Mouse (Mus musculus) heart, adult 2 months (tissue): ENCODE measurements around the gene Fam214a. TPM values are rescaled to one million over a fixed set of nuclear protein-coding genes. Genes with fewer than 3 reads are reported as not detected.

Source experiments
- DNase-seq, 2 experiments: peaks; one replicate each; pipeline ENCODE4 v3.0.0; 2021
- H3K27ac ChIP-seq: fragments of 200-600 bp; 2 replicates; pipeline ENCODE4 v1.8.1; 2022
- H3K27me3 ChIP-seq: fragments of 200-500 bp; 2 replicates; pipeline ENCODE4 v1.6.1; 2012; ENCODE audit warnings: mild to moderate bottlenecking, low read length, inconsistent platforms, mixed read lengths; ENCODE audit not compliant: control insufficient read depth, insufficient read depth
- H3K36me3 ChIP-seq: fragments of 200-500 bp; 2 replicates; pipeline ENCODE4 v1.6.1; 2012; ENCODE audit warnings: low read length, inconsistent platforms; ENCODE audit not compliant: control insufficient read depth, insufficient read depth
- H3K4me1 ChIP-seq: fragments of 200-500 bp; 2 replicates; pipeline ENCODE4 v1.6.1; 2011; ENCODE audit warnings: low read length; ENCODE audit not compliant: control insufficient read depth, insufficient read depth
- H3K4me3 ChIP-seq: fragments of 200-600 bp; 2 replicates; pipeline ENCODE4 v1.8.1; 2022
- H3K79me2 ChIP-seq: fragments of 200-500 bp; replicated peaks from 2 replicates; pipeline ENCODE4 v1.6.1; 2012; ENCODE audit warnings: mild to moderate bottlenecking, inconsistent platforms, low read length, moderate library complexity, mixed read lengths; ENCODE audit not compliant: control insufficient read depth, insufficient read depth
- H3K9ac ChIP-seq: fragments of 200-500 bp; 2 replicates; pipeline ENCODE4 v1.6.1; 2012; ENCODE audit warnings: low read depth, mild to moderate bottlenecking, control low read depth, inconsistent platforms, low read length, mixed read lengths
- CTCF ChIP-seq: fragments of 200-600 bp; IDR thresholded peaks from 2 replicates; pipeline ENCODE4 v1.8.1; 2022; ENCODE audit warnings: antibody characterized with exemption, mild to moderate bottlenecking, moderate library complexity
- EP300 ChIP-seq: fragments of 200-500 bp; IDR thresholded peaks from 2 replicates; pipeline ENCODE4 v1.6.1; 2011; ENCODE audit warnings: low read depth, low read length, control low read depth; ENCODE audit not compliant: insufficient read depth
- POLR2A ChIP-seq: fragments of 200-500 bp; IDR thresholded peaks from 2 replicates; pipeline ENCODE4 v1.6.1; 2011; ENCODE audit warnings: mild to moderate bottlenecking, low read depth, low read length, control low read depth; ENCODE audit not compliant: insufficient read depth
- WGBS: fragments of 180-500 bp; shearing (Covaris S2); methylation state at CpG from one replicate; pipeline ENCODE4 v1.1.7; 2018; 5-methylcytosine and 5-hydroxymethylcytosine counted together
- intact Hi-C: fragments of 180-260 bp; cut with DNase I; formaldehyde crosslinking; loops from one replicate; pipeline ENCODE4 v1.15.1; 2025
- polyA plus RNA-seq: library from polyadenylated mRNA; depleted of rRNA; stranded (reverse); fragments of >200 nt; gene quantifications from 2 replicates; pipeline ENCODE4 v1.2.3, GENCODE M21; 2012
- total RNA-seq, 2 experiments: library from RNA; stranded (reverse); gene quantifications; 2 replicates each; pipeline ENCODE4 v1.2.3; 2021

Gene Fam214a
- total and polyA plus RNA-seq, 3 experiments, result 10.7 to 30.2 (median 20.6) TPM

GRCm38 (mm10) chr9:75001006-75001405 is 48.3 kb downstream of the Fam214a start:
- Histone ChIP-seq H3K4me1 (peaks cover 14% of the 10 kb centered on the region), H3K27ac (peak overlapping the region; percentile 58), H3K27me3 (no peaks in the 10 kb centered on the region), H3K79me2 (no peaks in the 10 kb centered on the region), H3K36me3 (peaks cover 6% of the 10 kb centered on the region; the same call in 1 of the 2 replicates), H3K9ac (no peak overlapping the region), H3K4me3 (no peak overlapping the region)
- DNase-seq, result no peak
- TF ChIP-seq EP300 (no peak), POLR2A (no peak)
- WGBS, result 55% methylated on average over 6 of the region's 6 CpGs
- intact Hi-C loops, result loop anchor here (2.0 to 5.0 kb wide), 2 partner anchors 14 to 94 kb away; no protein-coding TSS in a partner anchor

DNA sequence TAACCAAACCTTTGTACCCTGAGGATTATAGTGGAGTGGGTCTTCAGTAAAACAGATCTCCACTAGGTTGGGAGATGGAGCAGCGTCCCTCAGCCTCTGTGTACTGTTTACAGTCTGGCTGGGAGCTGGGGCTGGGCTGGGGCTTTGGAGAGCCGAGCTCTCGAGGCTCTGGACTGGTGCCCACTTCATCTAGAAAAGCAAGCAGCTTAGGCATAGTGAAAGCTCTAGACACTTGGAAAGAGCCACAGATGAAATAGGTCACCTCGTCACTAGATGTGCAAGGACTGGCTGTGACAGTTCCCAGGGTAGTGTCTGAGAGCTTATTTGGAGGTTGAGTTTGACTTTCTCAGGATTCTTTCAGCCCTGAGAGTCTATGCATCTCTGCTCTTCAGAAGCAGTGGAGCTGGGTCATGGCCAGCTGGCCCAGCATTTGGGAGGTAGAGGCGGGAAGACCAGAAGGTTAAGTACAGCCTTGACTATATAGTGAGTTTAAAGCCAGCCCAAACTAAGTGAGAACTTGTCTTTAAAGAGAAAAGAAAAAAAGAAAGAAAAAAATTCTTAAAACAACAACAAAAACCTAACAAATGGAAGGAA is 49.0 kb downstream of the Fam214a start:
- Histone ChIP-seq H3K4me3 (no peak overlapping the region), H3K27me3 (no peaks in the 10 kb centered on the region), H3K4me1 (peaks cover 14% of the 10 kb centered on the region), H3K79me2 (no peaks in the 10 kb centered on the region), H3K36me3 (peaks cover 6% of the 10 kb centered on the region; the same call in 1 of the 2 replicates), H3K27ac (peak overlapping the region; percentile 58), H3K9ac (no peak overlapping the region)
- intact Hi-C loops, result loop anchor here (2.0 to 5.0 kb wide), 2 partner anchors 15 to 94 kb away; no protein-coding TSS in a partner anchor
- TF ChIP-seq POLR2A (no peak), EP300 (0 out of 2 replicates have a peak, but pooled peaks have one; percentile 24)
- DNase-seq, result peak; percentile 56 to 73
- 35% methylated on average over 5 of the region's 5 CpGs for WGBS

- 45% methylated on average over 3 of the region's 3 CpGs for WGBS
- H3K79me2 ChIP-seq, result no peaks in the 10 kb centered on the region
- TF ChIP-seq EP300, result no peak
- no peak for TF ChIP-seq POLR2A
- no peak for TF ChIP-seq CTCF
- no peak for DNase-seq
- H3K27me3 ChIP-seq, result no peaks in the 10 kb centered on the region
- H3K27ac ChIP-seq, result peak overlapping the region; percentile 58
- H3K36me3 ChIP-seq, result peaks cover 6% of the 10 kb centered on the region; the same call in 1 of the 2 replicates
- H3K4me1 ChIP-seq, result peaks cover 14% of the 10 kb centered on the region
- intact Hi-C loops, result loop anchor here (5.0 kb wide), 1 partner anchor 95 kb away; no protein-coding TSS in a partner anchor
- H3K4me3 ChIP-seq, result no peak overlapping the region
- no peak overlapping the region for H3K9ac ChIP-seq
Measured at GRCm38 (mm10) chr9:75002262-75002661, 49.6 kb downstream of the Fam214a start.

- H3K27me3 ChIP-seq, result no peaks in the 10 kb centered on the region
- H3K4me1 ChIP-seq, result peaks cover 14% of the 10 kb centered on the region
- H3K27ac ChIP-seq, result peak overlapping the region; percentile 31
- no peaks in the 10 kb centered on the region for H3K79me2 ChIP-seq
- H3K9ac ChIP-seq, result no peak overlapping the region
- no peak for TF ChIP-seq POLR2A
- no peak for TF ChIP-seq CTCF
- TF ChIP-seq EP300, result no peak
- H3K36me3 ChIP-seq, result no peaks in the 10 kb centered on the region
- no peak overlapping the region for H3K4me3 ChIP-seq
- intact Hi-C loops, result loop anchor here (2.0 to 5.0 kb wide), 2 partner anchors 51 to 97 kb away; partner anchors contain the start of gene Fam214a
- 57% methylated on average over 10 of the region's 10 CpGs for WGBS
- no peak for DNase-seq
Measured at GRCm38 (mm10) chr9:75004203-75004602, 51.5 kb downstream of the Fam214a start.

DNA sequence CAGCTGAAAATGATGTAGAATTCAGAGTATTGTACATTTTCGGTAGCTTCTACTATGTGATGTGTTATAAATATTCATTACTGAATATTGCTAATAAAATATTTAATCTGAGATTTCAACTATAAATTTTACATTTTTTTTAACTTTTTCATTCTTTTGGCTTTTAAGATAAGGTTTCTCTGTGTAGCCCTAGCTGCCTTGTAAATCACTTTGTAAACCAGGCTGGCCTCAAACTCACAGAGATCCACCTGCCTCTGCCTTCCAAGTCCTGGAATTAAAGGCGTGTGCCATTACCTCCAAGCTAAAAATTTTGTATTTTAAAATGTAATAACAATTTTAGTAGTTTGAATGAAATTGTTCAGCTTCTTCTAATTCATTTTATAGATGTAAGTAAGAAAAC is 63.9 kb downstream of the Fam214a start:
- no peaks in the 10 kb centered on the region for H3K27me3 ChIP-seq
- no peak for TF ChIP-seq POLR2A
- no peak for TF ChIP-seq CTCF
- no peak overlapping the region for H3K4me3 ChIP-seq
- DNase-seq, result no peak
- no peaks in the 10 kb centered on the region for H3K79me2 ChIP-seq
- no peaks in the 10 kb centered on the region for H3K4me1 ChIP-seq
- intact Hi-C loops, result no loop called here
- H3K9ac ChIP-seq, result no peak overlapping the region
- peaks cover 2% of the 10 kb centered on the region; the same call in 1 of the 2 replicates for H3K36me3 ChIP-seq
- H3K27ac ChIP-seq, result no peak overlapping the region
- WGBS, result 95% methylated on average over 2 of the region's 2 CpGs

DNA sequence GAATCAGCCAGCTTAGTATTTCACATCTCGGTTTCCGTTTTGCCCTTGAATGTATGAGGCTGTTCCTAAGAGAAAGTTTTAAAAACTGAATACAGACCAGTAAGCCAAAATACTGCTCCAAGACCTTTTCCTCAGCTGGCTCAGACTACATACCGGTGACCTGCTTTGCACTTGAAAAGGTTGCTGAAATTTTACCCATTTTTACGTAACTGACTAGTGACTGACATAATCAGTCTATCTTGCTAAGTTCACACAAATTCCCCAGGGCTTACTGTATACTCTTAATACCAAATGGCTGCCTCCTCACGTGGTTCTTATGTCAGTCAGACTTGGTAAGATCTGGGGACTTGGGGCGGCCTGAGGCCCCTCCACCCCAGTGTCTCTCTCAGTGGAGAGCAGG is 66.5 kb downstream of the Fam214a start:
- no peak for DNase-seq
- H3K79me2 ChIP-seq, result no peaks in the 10 kb centered on the region
- no peak overlapping the region for H3K9ac ChIP-seq
- H3K4me3 ChIP-seq, result no peak overlapping the region
- no peak for TF ChIP-seq CTCF
- no peak for TF ChIP-seq POLR2A
- no peak for TF ChIP-seq EP300
- intact Hi-C loops, result no loop called here
- 93% methylated on average over 6 of the region's 6 CpGs for WGBS
- no peaks in the 10 kb centered on the region for H3K27me3 ChIP-seq
- H3K36me3 ChIP-seq, result peaks cover 2% of the 10 kb centered on the region; the same call in 1 of the 2 replicates
- no peaks in the 10 kb centered on the region for H3K4me1 ChIP-seq
- no peak overlapping the region for H3K27ac ChIP-seq
